ENCODE assay signal across 16 mouse cellular contexts in the genomic region with DNA sequence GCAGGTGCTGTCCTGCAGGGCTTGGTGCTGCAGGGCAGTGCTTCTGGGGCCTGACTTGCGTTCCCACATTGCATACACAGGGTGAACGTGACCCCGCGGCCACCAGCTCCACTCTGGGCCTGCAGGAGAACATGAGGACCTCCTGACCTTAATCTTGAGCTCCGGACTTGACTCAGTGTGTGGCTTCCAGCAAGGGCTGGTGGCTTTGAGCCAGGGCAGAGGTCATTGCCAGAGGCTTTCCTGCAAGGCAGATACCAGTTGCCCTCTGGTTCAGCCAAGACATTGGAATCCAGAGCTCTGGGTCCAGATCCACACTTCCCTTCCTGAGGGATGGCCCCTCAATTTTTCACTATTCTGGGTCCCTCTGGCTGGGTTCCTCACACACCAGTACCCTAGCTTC. TPM values are rescaled to one million over a fixed set of nuclear protein-coding genes. Genes with fewer than 3 reads are reported as not detected.
A peak's percentile ranks its signal among the peaks of the same experiment; 100 is the strongest.
DNase-seq lines count a peak whose midpoint lies in the region; TF ChIP-seq lines count a peak whose summit lies in the region.
"Had no signal": no experiment of that assay in that cellular context is flagged by ENCODE, and none has a peak within 500 bp of the region (broad histone marks: within the 10 kb centered on the region; RNA-seq: fewer than 3 reads in every experiment).

No protein-coding gene starts in this region.

- no peaks in the 10 kb centered on the region for H3K36me3 ChIP-seq in kidney, adult 2 months (ENCODE audit: control insufficient read depth, insufficient read depth, low read length)
- H3K36me3 ChIP-seq: embryonic facial prominence, embryonic 12.5 days; midbrain, embryonic 10.5 days had no signal

- no peaks in the 10 kb centered on the region for H3K27me3 ChIP-seq in kidney, adult 2 months (replicated peaks; ENCODE audit: control insufficient read depth, insufficient read depth, low read length)

- no peak for TF ChIP-seq CTCF in kidney, adult 2 months (conservative IDR thresholded peaks at IDR 0.05; ENCODE audit: insufficient read depth, insufficient read length, low read depth, low read length)

- TF ChIP-seq POLR2A in kidney, adult 2 months (IDR thresholded peaks at IDR 0.05; ENCODE audit: low read depth, low read length): no peak

- peaks cover 7% of the 10 kb centered on the region for H3K4me1 ChIP-seq in kidney, adult 2 months (ENCODE audit: control insufficient read depth, insufficient read depth, low read length)
- H3K4me1 ChIP-seq: embryonic facial prominence, embryonic 12.5 days had no signal

- WGBS in kidney, adult 2 months: 52% methylated on average over 5 of the region's 5 CpGs

- H3K27ac ChIP-seq in kidney, adult 2 months (ENCODE audit: insufficient read depth, low read depth, low read length): no peak overlapping the region
- H3K27ac ChIP-seq: embryonic facial prominence, embryonic 12.5 days; kidney, postnatal 0 days; liver, embryonic 14.5 days; midbrain, embryonic 10.5 days had no signal

- DNase-seq in cerebellum, adult 11-12 months: peak; percentile 63
- DNase-seq in cerebellum, adult 8-10 months: no peak
- peak; percentile 84 for DNase-seq in kidney, adult 2 months
- no peak for DNase-seq in kidney, postnatal 4 days
- peak; percentile 56 for DNase-seq in lung, postnatal 36 days
- DNase-seq in lung, postnatal 25 days (ENCODE audit: low spot score): no peak
- peak; percentile 56 to 72 for DNase-seq in adrenal gland, postnatal 36 days
- DNase-seq in layer of hippocampus, adult 18-20 months (ENCODE audit: low spot score in 2 of 2): no peak
- DNase-seq: B cell, adult 2 months; heart, adult 18-20 months; heart, postnatal 4 days; lung, postnatal 4 days had no signal

- no peak overlapping the region for H3K4me3 ChIP-seq in kidney, adult 2 months (ENCODE audit: insufficient read depth, low read depth, low read length)
- H3K4me3 ChIP-seq: embryonic facial prominence, embryonic 12.5 days; midbrain, embryonic 10.5 days had no signal

RNA-seq across cellular contexts. Expression of gene Camkk1, which starts 4.8 kb away (rescaled TPM):
- polyA plus RNA-seq in kidney, adult 2 months (2012; rRNA removed): 1.0 and 1.1 TPM in 2 replicates
- total RNA-seq in adrenal gland, postnatal 36 days (2021): 1 to 10 TPM; 2.6 to 5.1 TPM
- total RNA-seq in layer of hippocampus, adult 18-20 months (2021): 100 to 1,000 TPM; 175 to 178 TPM

RNA-seq across cellular contexts. Expression of gene P2rx1, which starts 15.1 kb away (rescaled TPM):
- polyA plus RNA-seq in kidney, adult 2 months (2012; rRNA removed): 4.8 and 6.3 TPM in 2 replicates
- under 1 TPM; 0.33 to 0.70 TPM for total RNA-seq in adrenal gland, postnatal 36 days (2021)
- total RNA-seq in layer of hippocampus, adult 18-20 months (2021): under 1 TPM; 0.25 to 0.27 TPM

RNA-seq across cellular contexts. Expression of gene Ncbp3, which starts 33.6 kb away (rescaled TPM):
- 2.2 and 2.9 TPM in 2 replicates for polyA plus RNA-seq in kidney, adult 2 months (2012; rRNA removed)
- total RNA-seq in adrenal gland, postnatal 36 days (2021): 10 to 100 TPM; 11.0 to 12.0 TPM
- total RNA-seq in layer of hippocampus, adult 18-20 months (2021): 10 to 100 TPM in 1 of 2 experiments, 1 to 10 TPM in 1; 9.3 to 10.4 TPM

RNA-seq across cellular contexts. Expression of gene Atp2a3, which starts 53.0 kb away (rescaled TPM):
- 24.3 and 28.7 TPM in 2 replicates for polyA plus RNA-seq in kidney, adult 2 months (2012; rRNA removed)
- total RNA-seq in adrenal gland, postnatal 36 days (2021): 1 to 10 TPM; 7.2 to 8.2 TPM
- total RNA-seq in layer of hippocampus, adult 18-20 months (2021): 1 to 10 TPM; 5.3 to 5.5 TPM

Comparison
In these comparisons a context has a peak if more than half of its experiments do, and no peak if none do; other contexts are left out.
1. DNase-seq: peak in cerebellum, adult 11-12 months (single experiment), kidney, adult 2 months (single experiment), lung, postnatal 36 days (single experiment) and adrenal gland, postnatal 36 days (2 of 2); none in cerebellum, adult 8-10 months (single experiment), kidney, postnatal 4 days (0 of 2), lung, postnatal 25 days (single experiment) and layer of hippocampus, adult 18-20 months (0 of 2).
2. RNA of gene Camkk1, which starts 4.8 kb away (total RNA-seq): 175 to 178 TPM in layer of hippocampus, adult 18-20 months; 2.6 to 5.1 TPM in adrenal gland, postnatal 36 days; every median in the first group is over 10 times any median in the second.